Mouse (Mus musculus) liver, postnatal 0 days (tissue): ENCODE measurements around the gene Tacc2.

Source experiments
- CTCF ChIP-seq: sonication (generic); IDR thresholded peaks from 2 replicates; pipeline ENCODE4 v1.5.1; 2016; ENCODE audit warnings: antibody characterized with exemption, low read depth
- EP300 ChIP-seq: IDR thresholded peaks from 2 replicates; pipeline ENCODE4 v1.6.1; 2016; ENCODE audit warnings: antibody characterized with exemption, low read depth, mild to moderate bottlenecking

DNA sequence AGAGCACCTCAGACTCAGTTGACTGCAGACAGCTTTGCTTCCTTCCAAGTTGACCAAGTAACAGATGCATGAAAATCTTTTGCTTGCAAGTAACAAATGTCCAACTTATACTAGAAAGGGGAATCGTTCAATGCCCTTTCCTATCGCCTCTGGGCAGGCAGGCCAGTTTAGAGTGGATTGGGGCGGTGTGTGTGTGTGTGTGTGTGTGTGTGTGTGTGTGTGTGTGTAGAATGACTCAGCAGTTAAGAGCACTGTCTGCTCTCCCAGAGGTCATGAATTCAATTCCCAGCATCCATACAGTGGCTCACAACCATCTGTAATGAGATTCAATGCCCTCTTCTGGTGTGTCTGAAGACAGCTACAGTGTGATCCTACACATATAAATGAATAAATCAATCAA is 22.8 kb downstream of the Tacc2 start:
- TF ChIP-seq CTCF (no peak), EP300 (no peak)
